Mouse (Mus musculus) retina, postnatal 1 day (tissue): ENCODE data around the gene Ift88.
A peak's percentile ranks its signal among the peaks of the same experiment; 100 is the strongest.
"Not testable (repeated sequence)": the region's sequence is repeated elsewhere in the genome, so short reads cannot be mapped to it uniquely, and the experiment has no call there.

Experiments used
- DNase-seq: peaks from one replicate; pipeline ENCODE4 v3.0.0-alpha.2; 2012

Gene Ift88

DNA sequence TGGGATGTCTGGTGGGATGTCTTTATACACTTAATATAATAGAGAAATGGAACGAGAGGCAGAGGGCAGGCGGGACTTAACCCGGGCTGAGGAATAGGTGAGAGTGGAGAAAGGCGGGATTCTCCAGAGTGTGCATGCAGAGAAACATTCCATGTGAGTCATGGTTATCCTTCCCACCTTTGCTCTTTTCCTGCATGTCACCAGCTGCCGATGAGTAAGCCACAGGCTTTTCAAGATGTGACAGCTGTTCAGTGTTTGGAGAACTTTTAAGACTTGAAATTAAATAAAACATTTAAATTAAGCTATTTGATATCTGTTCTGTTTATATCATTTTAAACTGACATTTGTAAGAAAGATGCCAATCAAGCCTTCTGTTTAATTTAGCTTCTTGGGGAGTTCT is 36.0 kb downstream of the Ift88 start:
- no peak for DNase-seq

- DNase-seq: not testable (repeated sequence)
Measured at GRCm38 (mm10) chr14:57460326-57460725, 36.5 kb downstream of the Ift88 start.

- no peak for DNase-seq
Measured at GRCm38 (mm10) chr14:57462871-57463270, 39.0 kb downstream of the Ift88 start.

DNA sequence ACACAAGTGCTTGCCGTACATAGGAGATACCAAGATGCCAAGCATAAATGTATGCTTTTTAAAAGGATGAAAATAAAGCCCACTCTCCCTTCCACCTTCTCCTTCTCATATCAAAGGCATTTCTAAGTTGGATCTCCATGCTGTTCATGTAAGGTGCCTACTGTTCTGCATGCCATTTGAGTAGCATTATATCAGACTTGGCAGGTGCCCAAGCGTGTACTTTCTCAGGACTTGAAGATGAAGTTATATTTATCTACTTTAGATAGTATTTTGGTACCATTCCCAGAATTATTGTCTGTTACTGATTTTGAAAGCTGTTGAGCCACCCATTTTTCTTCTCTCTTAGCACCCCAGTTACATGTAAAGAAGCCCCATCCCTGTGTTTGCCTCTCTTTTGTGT is 51.2 kb downstream of the Ift88 start:
- no peak for DNase-seq

- no peak for DNase-seq
Measured at GRCm38 (mm10) chr14:57482262-57482661, 58.4 kb downstream of the Ift88 start.

DNA sequence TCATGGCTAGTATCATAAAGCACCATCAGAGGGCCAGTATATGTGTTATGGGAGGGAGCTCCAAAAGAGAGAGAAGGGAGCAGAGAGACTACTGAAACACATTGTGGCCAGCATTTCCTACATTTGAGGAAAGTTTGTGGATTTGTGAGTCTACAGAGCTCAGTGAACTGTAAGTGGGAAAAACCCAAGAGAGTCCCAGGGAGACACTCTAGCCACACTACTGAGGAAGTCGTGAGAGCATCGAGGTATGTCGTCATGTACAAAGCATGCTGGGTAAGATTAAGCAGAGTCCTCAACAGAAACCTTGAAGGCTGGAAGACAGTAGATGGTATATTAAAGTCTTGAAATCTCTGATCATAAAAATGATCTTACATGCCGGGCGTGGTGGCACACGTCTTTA is 60.3 kb downstream of the Ift88 start:
- DNase-seq: no peak

GRCm38 (mm10) chr14:57489696-57490095 is 65.8 kb downstream of the Ift88 start:
- no peak for DNase-seq

DNA sequence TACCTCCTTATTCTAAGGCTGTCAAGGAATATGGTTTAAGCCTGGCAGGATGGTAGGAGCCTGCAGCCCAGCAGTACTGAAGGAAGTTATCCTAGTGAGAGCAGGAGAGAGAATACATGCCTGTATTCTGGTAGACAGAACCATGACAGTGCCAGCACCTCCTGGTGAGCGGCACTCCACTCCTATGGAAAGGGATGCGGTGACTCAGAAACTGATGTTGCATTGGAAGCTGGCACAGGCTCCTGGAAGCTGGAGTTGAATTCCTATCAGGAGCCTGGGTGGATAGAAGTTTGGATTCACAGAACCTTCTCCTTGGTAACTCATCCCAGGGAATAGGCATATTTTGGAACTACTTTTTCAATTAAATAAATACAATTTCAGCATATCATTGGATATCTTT is 70.0 kb downstream of the Ift88 start:
- no peak for DNase-seq

DNA sequence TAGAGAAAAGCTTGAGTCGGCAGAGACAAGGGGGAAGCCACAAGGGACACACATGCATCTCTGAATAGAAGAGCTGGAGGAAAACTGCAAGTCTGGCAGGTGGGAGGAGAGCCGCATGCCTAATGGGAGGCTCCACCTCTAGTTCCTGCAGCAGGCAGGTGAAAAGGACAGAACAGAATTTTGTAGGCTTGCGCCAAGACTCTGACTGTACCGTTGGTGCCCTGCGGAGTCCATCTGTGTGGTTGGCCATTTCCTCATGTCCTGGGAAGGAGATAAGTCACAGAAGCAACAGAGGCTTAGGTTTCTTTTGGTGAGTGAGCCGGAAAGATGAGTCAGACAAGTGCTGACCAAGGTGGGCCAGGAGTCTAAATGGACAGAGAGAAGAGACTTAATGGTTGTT is 79.9 kb downstream of the Ift88 start:
- no peak for DNase-seq

- no peak for DNase-seq
Measured at GRCm38 (mm10) chr14:57509554-57509953, 85.7 kb downstream of the Ift88 start.

DNA sequence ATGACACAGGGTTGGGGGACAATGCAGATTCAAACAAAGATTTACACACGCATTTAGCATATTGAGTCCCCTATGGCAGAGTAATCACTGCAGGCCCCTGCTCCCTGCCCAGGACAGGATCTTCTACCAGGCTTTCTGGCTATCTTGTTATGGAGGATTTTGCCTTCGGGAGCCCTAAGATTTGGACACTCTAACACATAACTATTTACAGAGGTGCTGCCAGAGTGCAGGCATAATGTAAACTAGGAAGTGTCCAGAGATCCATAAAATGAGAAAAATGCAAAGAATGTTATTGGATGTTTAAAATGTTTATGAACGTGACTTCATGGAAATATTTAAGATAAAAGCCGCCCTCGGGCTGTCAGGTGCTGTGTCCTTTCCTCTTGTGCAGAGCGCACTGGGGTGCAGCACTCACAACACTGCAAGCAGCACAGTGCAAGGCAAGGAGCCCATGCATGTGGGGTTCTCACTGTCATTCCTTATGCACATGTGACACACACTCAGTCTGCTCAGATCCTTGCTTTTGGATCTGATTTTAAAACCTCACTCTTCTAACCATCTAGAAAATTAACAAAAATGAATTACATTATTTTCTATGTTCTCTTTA is 91.4 kb downstream of the Ift88 start:
- no peak for DNase-seq

GRCm38 (mm10) chr14:57517001-57517400 is 93.1 kb downstream of the Ift88 start:
- DNase-seq: no peak

GRCm38 (mm10) chr14:57523762-57524161 is 99.9 kb downstream of the Ift88 start:
- no peak for DNase-seq

DNA sequence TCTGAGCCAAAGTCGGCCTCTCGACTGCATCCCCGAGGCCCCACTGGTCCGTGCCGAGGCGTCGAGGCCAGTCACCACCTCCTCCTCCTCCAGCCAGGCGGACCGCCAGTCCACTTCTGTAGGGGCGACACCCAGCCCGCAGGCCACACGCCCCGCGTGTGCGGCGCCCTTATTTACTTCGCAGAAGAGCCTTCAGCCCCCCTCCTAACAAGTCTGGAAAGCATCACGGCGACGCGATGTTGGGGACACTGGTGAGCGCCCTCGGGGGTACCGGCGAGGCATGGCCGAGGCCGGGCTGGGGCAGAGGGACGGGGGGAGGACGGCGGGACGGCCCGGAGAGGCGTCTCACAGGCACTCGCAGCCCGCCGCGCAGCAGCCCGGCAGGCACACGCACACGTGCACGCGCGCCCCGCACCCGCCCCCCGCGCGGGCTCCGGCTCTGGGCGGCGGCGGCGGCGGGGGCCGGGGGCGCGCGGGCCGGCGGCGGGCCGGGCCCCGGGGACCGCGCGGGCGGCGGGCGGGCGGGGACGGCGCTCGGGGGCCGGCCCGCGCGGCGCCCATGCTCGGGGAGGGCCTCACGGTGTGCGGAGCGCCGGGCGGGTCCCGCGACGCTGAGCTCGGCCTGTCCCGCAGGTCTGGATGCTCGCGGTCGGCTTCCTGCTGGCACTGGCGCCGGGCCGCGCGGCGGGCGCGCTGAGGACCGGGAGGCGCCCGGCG is 101.0 kb downstream of the Ift88 start, which contains the start of gene Il17d:
Gene Il17d (plus strand): TSS at position 107 of the 717 bp plus-strand sequence.
- DNase-seq: peak; percentile 72

- peak; percentile 69 for DNase-seq
Measured at GRCm38 (mm10) chr14:57525388-57526049, 101.7 kb downstream of the Ift88 start.

DNA sequence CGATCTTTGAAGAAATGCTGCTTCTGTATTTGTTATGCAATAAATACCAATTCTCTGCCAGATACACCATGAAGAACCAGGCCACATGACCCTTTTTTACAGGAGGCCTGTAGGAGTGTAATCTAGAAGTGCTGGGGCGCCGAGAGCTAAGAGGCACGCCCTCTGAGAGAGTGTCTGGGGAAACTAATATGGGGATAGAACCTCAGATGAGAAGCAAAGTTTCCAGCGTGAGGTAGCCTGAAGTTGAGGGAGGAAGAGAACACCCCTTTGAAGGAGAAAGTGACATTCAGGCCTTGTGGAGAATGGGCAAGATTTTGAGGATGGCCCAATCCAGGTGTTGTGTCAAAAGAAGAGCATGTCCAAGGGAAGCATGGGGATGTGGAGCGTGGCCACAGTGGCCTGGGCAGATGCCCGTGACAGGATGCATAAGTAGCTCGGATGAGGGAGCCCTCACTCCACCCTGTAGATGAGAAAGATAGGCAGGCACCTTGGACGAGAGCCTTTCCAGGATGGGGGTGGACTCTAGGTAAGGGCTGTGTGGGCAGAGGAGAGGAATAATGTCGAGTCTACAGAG is 102.3 kb downstream of the Ift88 start:
- no peak for DNase-seq

DNA sequence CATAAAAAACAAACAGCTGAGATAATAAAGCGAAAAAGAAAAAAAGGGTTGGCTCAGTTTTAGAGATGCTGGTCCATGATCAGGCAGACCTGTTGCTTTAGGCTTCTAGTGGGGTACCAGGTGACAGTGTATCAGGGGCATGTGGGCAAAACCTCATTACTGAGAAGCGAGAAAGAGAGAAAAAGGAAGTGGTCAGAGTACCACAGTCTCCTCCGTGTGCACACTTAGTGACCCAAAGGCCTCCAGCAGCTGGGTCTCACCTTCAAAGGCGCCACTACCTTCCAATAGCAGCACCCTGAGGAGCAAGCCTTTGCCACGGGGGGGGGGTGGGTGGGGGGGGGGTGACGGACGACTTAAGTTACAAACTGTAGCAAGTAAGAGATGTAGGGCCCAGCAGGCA is 103.3 kb downstream of the Ift88 start:
- no peak for DNase-seq

DNA sequence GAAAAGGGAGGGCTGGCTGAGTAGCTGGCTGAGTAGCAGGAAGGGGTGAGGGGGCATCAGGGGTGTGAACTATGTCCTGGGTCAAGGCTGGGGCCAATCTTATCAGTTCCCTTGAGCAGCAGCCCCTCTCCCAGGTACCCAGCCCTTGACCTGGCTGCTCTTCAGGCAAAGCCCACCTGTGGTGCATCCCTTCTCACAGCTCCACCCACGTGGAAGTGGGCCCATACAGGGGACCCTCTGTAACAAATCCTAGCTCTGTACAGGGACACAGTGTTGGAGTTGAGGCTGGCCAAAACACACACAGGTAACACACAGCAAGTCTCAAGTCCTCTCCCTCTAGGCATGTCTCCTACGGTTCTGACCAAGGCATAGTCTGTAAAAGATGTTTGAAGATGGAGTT is 103.7 kb downstream of the Ift88 start:
- no peak for DNase-seq

DNA sequence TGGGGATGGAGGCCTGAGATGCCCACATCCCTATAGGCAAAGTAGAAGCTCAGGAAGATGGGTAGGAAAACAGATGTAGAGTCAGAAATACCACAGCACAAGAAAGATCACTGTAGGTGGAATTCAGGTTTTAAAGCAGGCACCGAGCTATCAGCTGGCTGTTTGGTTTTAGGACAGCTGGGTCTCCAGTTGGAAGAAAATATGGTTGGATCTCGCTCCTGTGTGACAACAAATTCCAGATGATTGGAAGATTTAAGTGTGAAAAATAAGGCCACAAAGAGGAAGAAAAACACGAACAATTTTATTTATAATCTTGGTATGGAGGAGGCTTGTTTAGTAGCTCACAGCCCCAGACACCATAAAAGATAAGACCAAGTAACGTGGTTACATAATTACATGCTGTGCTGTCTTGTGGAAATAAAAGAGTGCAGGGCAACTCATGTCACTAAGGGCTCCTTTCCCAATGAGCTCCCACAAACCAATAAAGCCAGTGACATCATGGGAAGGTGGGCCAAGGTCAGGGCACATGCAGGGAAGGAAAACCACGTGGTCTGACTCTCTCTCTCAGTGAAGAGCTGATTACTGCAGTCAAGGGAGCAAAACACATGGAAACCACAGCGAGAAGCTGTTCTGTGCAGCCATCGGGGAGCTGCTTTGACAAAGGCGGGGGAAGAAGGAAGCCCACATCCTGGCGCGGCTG is 105.4 kb downstream of the Ift88 start:
- peak; percentile 34 for DNase-seq

- DNase-seq: no peak
Measured at GRCm38 (mm10) chr14:57529786-57530515, 106.1 kb downstream of the Ift88 start.

DNA sequence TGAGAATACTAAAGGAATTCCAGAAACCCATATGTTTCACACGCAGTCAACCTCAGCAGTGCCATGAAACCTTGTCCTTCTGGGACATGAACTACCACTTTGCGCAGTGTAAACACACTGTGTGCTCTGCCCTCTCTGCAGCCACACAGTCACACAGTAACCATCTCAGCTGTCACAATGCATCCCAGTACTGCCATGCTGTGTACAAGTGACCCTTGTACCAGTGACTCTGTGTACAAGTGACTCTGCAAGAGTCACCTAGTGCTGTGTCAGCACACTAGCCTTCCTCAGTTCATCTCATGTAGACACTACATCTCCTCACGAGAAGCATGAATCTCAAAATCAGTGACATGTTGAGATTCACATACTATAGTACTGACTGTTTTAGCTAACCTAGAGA is 108.7 kb downstream of the Ift88 start:
- no peak for DNase-seq

DNA sequence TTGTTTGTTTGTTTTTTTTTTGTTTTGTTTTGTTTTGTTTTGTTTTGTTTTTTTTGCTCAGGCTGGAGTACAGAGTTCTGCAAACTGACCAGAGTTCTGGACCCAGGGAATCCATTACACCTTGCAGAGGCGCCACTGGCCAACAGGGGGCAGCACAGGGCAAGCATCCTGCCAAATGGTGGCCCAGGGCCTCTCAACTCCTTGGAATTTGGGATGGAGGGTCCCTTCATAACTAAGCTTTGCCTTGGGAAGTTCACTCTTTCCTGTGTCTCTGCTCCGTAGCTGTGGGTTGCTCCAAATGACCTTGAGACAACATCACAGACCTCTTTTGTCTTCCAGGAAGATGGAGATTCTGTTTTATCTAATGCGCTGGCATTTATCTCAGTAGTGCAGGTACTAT is 109.4 kb downstream of the Ift88 start:
- peak; percentile 58 for DNase-seq

DNA sequence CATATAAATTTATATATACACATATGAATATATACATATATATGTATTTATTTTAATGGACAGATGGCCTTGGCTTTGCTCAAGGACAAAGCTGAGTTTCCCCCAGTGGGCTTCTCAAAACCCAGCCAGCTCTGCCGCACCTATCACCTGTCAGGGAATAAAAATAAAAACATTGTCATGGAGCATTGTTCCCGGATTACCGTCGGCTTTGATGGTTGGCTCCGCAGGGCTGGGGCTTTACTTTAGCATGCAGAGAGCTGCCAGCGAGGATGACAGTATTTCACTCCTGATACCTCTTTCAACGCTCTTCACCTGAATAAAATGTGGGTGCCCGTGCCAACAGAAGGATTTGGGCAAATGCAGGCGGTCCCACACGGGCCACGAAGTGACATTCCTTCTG is 110.0 kb downstream of the Ift88 start:
- DNase-seq: no peak
